In the genomic region with DNA sequence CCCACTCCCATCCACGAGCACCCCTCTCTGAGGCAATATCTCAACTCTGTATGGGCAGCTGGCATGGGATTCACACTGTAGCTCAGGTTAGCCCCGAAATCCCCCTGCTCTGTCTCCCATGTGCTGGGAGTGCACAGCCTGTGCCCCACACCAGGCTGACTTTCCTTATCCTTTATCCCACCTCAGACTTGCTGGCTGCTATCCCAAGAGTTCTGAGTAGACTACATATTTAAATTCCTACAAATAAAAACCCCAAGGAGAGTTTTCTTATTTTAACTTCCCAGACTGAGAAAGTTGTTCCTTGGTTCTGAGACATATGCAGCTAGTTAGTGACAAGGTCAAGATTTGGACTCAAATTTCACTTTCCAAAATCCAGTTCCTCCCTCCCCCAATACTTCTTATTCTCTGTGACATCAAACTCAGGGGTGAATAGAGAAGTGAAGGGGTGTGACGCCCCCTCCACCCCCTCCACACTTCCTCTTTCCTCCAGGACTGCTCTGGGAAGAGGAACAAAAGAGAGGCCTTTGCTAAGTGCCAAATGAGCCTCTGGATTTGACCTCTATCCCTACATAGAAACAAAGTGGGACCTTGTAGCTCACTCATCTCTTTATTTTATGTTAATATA, we compare ENCODE assay signal across 9 mouse cellular contexts. TPM values are rescaled to one million over a fixed set of nuclear protein-coding genes. Genes with fewer than 3 reads are reported as not detected.
DNase-seq lines count a peak whose midpoint lies in the region; ATAC-seq lines count a peak whose summit lies in the region.
"Had no signal": no experiment of that assay in that cellular context is flagged by ENCODE, and none has a peak within 500 bp of the region (broad histone marks: within the 10 kb centered on the region; RNA-seq: fewer than 3 reads in every experiment).

No protein-coding gene starts in this region.

- ATAC-seq in hematopoietic stem cell, adult 5-6 weeks (replicated peaks in 1 of 2; ENCODE audit: insufficient read depth in 1 of 2, low FRiP score in 2 of 2, low TSS enrichment in 1 of 2, low read depth in 1 of 2, poor library complexity in 2 of 2, severe bottlenecking in 2 of 2), result peak; percentile 86 to 87
- no peak for ATAC-seq in inflammation-experienced regulatory T-cells, adult 6 months

- DNase-seq in embryo, embryonic 10.5 days (ENCODE audit: low spot score), result peak; percentile 17
- no peak for DNase-seq in embryo, embryonic 10 days (ENCODE audit: low spot score)
- DNase-seq in lung, postnatal 25 days (ENCODE audit: low spot score), result peak; percentile 42
- no peak for DNase-seq in lung, postnatal 10 days
- no peak for DNase-seq in retina, embryonic 14.5 days (ENCODE audit: low spot score)
- no peak for DNase-seq in urinary bladder, adult 18-20 months (ENCODE audit: low spot score in 2 of 2)
- DNase-seq: kidney, postnatal 14 days had no signal

RNA-seq across cellular contexts. Expression of gene Sgk1, which starts 7.3 kb away (rescaled TPM):
- total RNA-seq in hematopoietic stem cell, adult 5-6 weeks (2017), result 18.1 and 23.6 TPM in 2 replicates
- polyA plus RNA-seq in inflammation-experienced regulatory T-cells, adult 6 months (2017; shearing (Covaris generic)), result 10 to 100 TPM; 19.5 to 98.6 (median 25.8) TPM

Comparison
In these comparisons a context has a peak if more than half of its experiments do, and no peak if none do; other contexts are left out.
1. DNase-seq: peak in embryo, embryonic 10.5 days (single experiment) and lung, postnatal 25 days (single experiment); none in embryo, embryonic 10 days (single experiment), lung, postnatal 10 days (single experiment), retina, embryonic 14.5 days (single experiment) and urinary bladder, adult 18-20 months (0 of 2).